24 mouse cellular contexts compared by ENCODE assay signal in the genomic region with DNA sequence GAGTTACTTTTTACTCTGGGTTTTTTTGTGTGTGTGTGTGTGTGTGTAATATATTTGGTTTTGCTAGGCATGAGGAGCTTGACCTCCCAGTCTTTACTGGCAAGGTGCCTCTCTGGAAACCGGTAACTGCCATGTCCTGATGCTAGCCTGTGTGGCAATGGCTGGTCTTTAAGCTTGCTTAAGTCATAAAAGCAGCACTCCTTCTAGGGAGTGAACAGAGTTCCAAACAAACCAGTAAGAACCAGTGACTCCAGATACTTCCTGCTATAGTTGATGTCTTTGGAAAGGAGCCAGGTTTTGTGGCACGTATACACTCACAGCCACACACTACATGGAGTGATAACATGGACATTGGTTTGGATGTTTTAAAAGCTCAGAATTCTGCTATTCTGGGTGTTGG. TPM values are rescaled to one million over a fixed set of nuclear protein-coding genes. Genes with fewer than 3 reads are reported as not detected.
DNase-seq lines count a peak whose midpoint lies in the region; ATAC-seq and TF ChIP-seq lines count a peak whose summit lies in the region.
"Had no signal": no experiment of that assay in that cellular context is flagged by ENCODE, and none has a peak within 500 bp of the region (broad histone marks: within the 10 kb centered on the region; RNA-seq: fewer than 3 reads in every experiment).

No protein-coding gene starts in this region.

- H3K4me2 ChIP-seq in heart, postnatal 0 days (ENCODE audit: low read depth, low read length): no peak overlapping the region
- H3K4me2 ChIP-seq in midbrain, embryonic 11.5 days: no peak overlapping the region
- no peak overlapping the region for H3K4me2 ChIP-seq in midbrain, embryonic 14.5 days (ENCODE audit: low read length)
- H3K4me2 ChIP-seq in intestine, postnatal 0 days (replicated peaks; ENCODE audit: low read depth): no peak overlapping the region
- H3K4me2 ChIP-seq: forebrain, embryonic 13.5 days; heart, embryonic 11.5 days; lung, embryonic 15.5 days; midbrain, embryonic 13.5 days; neural tube, embryonic 13.5 days had no signal

- H3K9ac ChIP-seq in heart, postnatal 0 days (replicated peaks; ENCODE audit: low read depth, low read length): no peak overlapping the region
- no peak overlapping the region for H3K9ac ChIP-seq in heart, adult 2 months (ENCODE audit: low read depth, low read length)
- no peak overlapping the region for H3K9ac ChIP-seq in midbrain, embryonic 11.5 days (ENCODE audit: low read length)
- no peak overlapping the region for H3K9ac ChIP-seq in midbrain, embryonic 14.5 days (replicated peaks; ENCODE audit: low read length)
- H3K9ac ChIP-seq in intestine, postnatal 0 days (ENCODE audit: low read depth, low read length): no peak overlapping the region
- H3K9ac ChIP-seq: forebrain, embryonic 13.5 days; lung, embryonic 15.5 days; midbrain, embryonic 13.5 days; neural tube, embryonic 13.5 days had no signal

- no peak for DNase-seq in heart, postnatal 0 days (ENCODE audit: low spot score)
- DNase-seq in heart, adult 2 months: no peak
- DNase-seq in midbrain, embryonic 11.5 days (ENCODE audit: low spot score, missing footprints): peak; percentile 72
- DNase-seq in midbrain, embryonic 14.5 days: no peak
- no peak for DNase-seq in embryo, embryonic 9.5 days (ENCODE audit: extremely low spot score)
- DNase-seq: adrenal gland, postnatal 14 days; cerebellum, adult 9-10 months; kidney, adult 8-10 months; kidney, postnatal 10 days; liver; retina, postnatal 1 day; right cerebral cortex, postnatal 25 days; thymus, postnatal 25 days had no signal

- H3K36me3 ChIP-seq in heart, postnatal 0 days (replicated peaks; ENCODE audit: control insufficient read depth, insufficient read depth, low read length): no peaks in the 10 kb centered on the region
- peaks cover 6% of the 10 kb centered on the region for H3K36me3 ChIP-seq in heart, adult 2 months (ENCODE audit: control insufficient read depth, insufficient read depth, low read length)
- H3K36me3 ChIP-seq in midbrain, embryonic 11.5 days (ENCODE audit: control insufficient read depth, insufficient read depth, low read length): no peaks in the 10 kb centered on the region
- no peaks in the 10 kb centered on the region for H3K36me3 ChIP-seq in midbrain, embryonic 14.5 days (ENCODE audit: control insufficient read depth, insufficient read depth, low read length)
- H3K36me3 ChIP-seq in intestine, postnatal 0 days (ENCODE audit: control insufficient read depth, insufficient read depth): 0 out of 2 replicates have a peak, but pooled peaks cover 7% of the 10 kb centered on the region
- H3K36me3 ChIP-seq: lung, embryonic 15.5 days; midbrain, embryonic 13.5 days; neural tube, embryonic 13.5 days had no signal

- intact Hi-C loops in heart, adult 2 months (cut with DNase I): no loop called here

- H3K4me1 ChIP-seq in heart, postnatal 0 days (ENCODE audit: control insufficient read depth, insufficient read depth): peaks cover 6% of the 10 kb centered on the region; the same call in 1 of the 2 replicates
- H3K4me1 ChIP-seq in heart, adult 2 months (ENCODE audit: control insufficient read depth, insufficient read depth, low read length): peaks cover 14% of the 10 kb centered on the region
- H3K4me1 ChIP-seq in midbrain, embryonic 11.5 days (ENCODE audit: control insufficient read depth, insufficient read depth, low read length): no peaks in the 10 kb centered on the region
- no peaks in the 10 kb centered on the region for H3K4me1 ChIP-seq in midbrain, embryonic 14.5 days (ENCODE audit: control insufficient read depth, insufficient read depth, low read length)
- no peaks in the 10 kb centered on the region for H3K4me1 ChIP-seq in intestine, postnatal 0 days (replicated peaks; ENCODE audit: control insufficient read depth, insufficient read depth, low read length)

- WGBS in heart, postnatal 0 days: 53% methylated on average over 2 of the region's 2 CpGs
- 35% methylated on average over 2 of the region's 2 CpGs for WGBS in heart, adult 2 months
- 97% methylated on average over 2 of the region's 2 CpGs for WGBS in midbrain, embryonic 11.5 days
- 94% methylated on average over 2 of the region's 2 CpGs for WGBS in midbrain, embryonic 14.5 days
- 27% methylated on average over 2 of the region's 2 CpGs for WGBS in intestine, postnatal 0 days

- no peak for TF ChIP-seq EP300 in heart, postnatal 0 days (IDR thresholded peaks at IDR 0.05; ENCODE audit: low read depth)
- TF ChIP-seq EP300 in heart, adult 2 months (IDR thresholded peaks at IDR 0.05; ENCODE audit: insufficient read depth, low read depth, low read length): no peak

- peaks cover 5% of the 10 kb centered on the region for H3K79me2 ChIP-seq in heart, adult 2 months (replicated peaks; ENCODE audit: control insufficient read depth, insufficient read depth, low read length)

- H3K27me3 ChIP-seq in heart, postnatal 0 days (ENCODE audit: control insufficient read depth, insufficient read depth, low read length): no peaks in the 10 kb centered on the region
- H3K27me3 ChIP-seq in heart, adult 2 months (ENCODE audit: control insufficient read depth, insufficient read depth, low read length): no peaks in the 10 kb centered on the region
- no peaks in the 10 kb centered on the region for H3K27me3 ChIP-seq in midbrain, embryonic 11.5 days (ENCODE audit: control insufficient read depth, insufficient read depth, low read length)
- H3K27me3 ChIP-seq in midbrain, embryonic 14.5 days (ENCODE audit: control insufficient read depth, insufficient read depth, low read length): no peaks in the 10 kb centered on the region
- no peaks in the 10 kb centered on the region for H3K27me3 ChIP-seq in intestine, postnatal 0 days (replicated peaks; ENCODE audit: control insufficient read depth, insufficient read depth, low read length)
- H3K27me3 ChIP-seq: forebrain, embryonic 13.5 days; lung, embryonic 15.5 days; midbrain, embryonic 13.5 days; neural tube, embryonic 13.5 days had no signal

- H3K27ac ChIP-seq in heart, postnatal 0 days (ENCODE audit: low read depth): no peak overlapping the region
- no peak overlapping the region for H3K27ac ChIP-seq in heart, adult 2 months
- H3K27ac ChIP-seq in midbrain, embryonic 11.5 days (ENCODE audit: low read depth, low read length): no peak overlapping the region
- H3K27ac ChIP-seq in midbrain, embryonic 14.5 days (replicated peaks; ENCODE audit: low read depth, low read length): no peak overlapping the region
- no peak overlapping the region for H3K27ac ChIP-seq in intestine, postnatal 0 days (ENCODE audit: low read depth, low read length)
- H3K27ac ChIP-seq: forebrain, embryonic 13.5 days; hindbrain, embryonic 10.5 days; limb, embryonic 10.5 days; lung, embryonic 15.5 days; midbrain, embryonic 13.5 days; neural tube, embryonic 13.5 days had no signal

- no peak for TF ChIP-seq POLR2A in heart, adult 2 months (IDR thresholded peaks at IDR 0.05; ENCODE audit: insufficient read depth, low read depth, low read length)

- no peaks in the 10 kb centered on the region for H3K9me3 ChIP-seq in heart, postnatal 0 days (replicated peaks; ENCODE audit: control insufficient read depth, low read length)
- no peaks in the 10 kb centered on the region for H3K9me3 ChIP-seq in midbrain, embryonic 11.5 days (ENCODE audit: control insufficient read depth, low read length)
- no peaks in the 10 kb centered on the region for H3K9me3 ChIP-seq in midbrain, embryonic 14.5 days (ENCODE audit: control insufficient read depth, low read length)
- no peaks in the 10 kb centered on the region for H3K9me3 ChIP-seq in intestine, postnatal 0 days (ENCODE audit: control insufficient read depth)
- H3K9me3 ChIP-seq: forebrain, embryonic 13.5 days; hindbrain, embryonic 10.5 days; limb, embryonic 10.5 days; lung, embryonic 15.5 days; midbrain, embryonic 13.5 days; neural tube, embryonic 13.5 days had no signal

- 0 out of 2 replicates have a peak, but pooled peaks have one; percentile 17 for ATAC-seq in heart, postnatal 0 days (ENCODE audit: insufficient read depth, low read depth)
- no peak for ATAC-seq in midbrain, embryonic 11.5 days (ENCODE audit: low FRiP score)
- no peak for ATAC-seq in midbrain, embryonic 14.5 days (ENCODE audit: low FRiP score, low TSS enrichment)
- peak; percentile 80 for ATAC-seq in intestine, postnatal 0 days
- no peak for ATAC-seq in monocyte, adult 5-6 weeks (replicated peaks; ENCODE audit: insufficient number of reproducible peaks, low FRiP score, low TSS enrichment, poor library complexity, severe bottlenecking)
- no peak for ATAC-seq in inflammation-experienced regulatory T-cells, adult 6 months
- ATAC-seq: forebrain, embryonic 13.5 days; hindbrain, embryonic 16.5 days; midbrain, embryonic 13.5 days had no signal

- no peak overlapping the region for H3K4me3 ChIP-seq in heart, postnatal 0 days (ENCODE audit: low read depth, low read length)
- H3K4me3 ChIP-seq in heart, adult 2 months: no peak overlapping the region
- H3K4me3 ChIP-seq in midbrain, embryonic 11.5 days (ENCODE audit: low read depth, low read length): no peak overlapping the region
- H3K4me3 ChIP-seq in midbrain, embryonic 14.5 days (replicated peaks; ENCODE audit: low read depth, low read length): no peak overlapping the region
- H3K4me3 ChIP-seq in intestine, postnatal 0 days (ENCODE audit: low read depth, low read length): no peak overlapping the region
- H3K4me3 ChIP-seq: forebrain, embryonic 13.5 days; hindbrain, embryonic 10.5 days; limb, embryonic 10.5 days; lung, embryonic 15.5 days; midbrain, embryonic 13.5 days; neural tube, embryonic 13.5 days had no signal

- no peak for TF ChIP-seq CTCF in heart, postnatal 0 days (IDR thresholded peaks at IDR 0.05; ENCODE audit: low read depth)
- no peak for TF ChIP-seq CTCF in heart, adult 2 months (IDR thresholded peaks at IDR 0.05)
- TF ChIP-seq CTCF in intestine, postnatal 0 days (IDR thresholded peaks at IDR 0.05; ENCODE audit: low read depth): no peak

RNA-seq across cellular contexts. Expression of gene Clint1, which starts 24.2 kb away (rescaled TPM):
- 32.3 and 33.8 TPM in 2 replicates for total RNA-seq in heart, postnatal 0 days (2014; rRNA removed; ENCODE audit: low replicate concordance)
- polyA plus RNA-seq in heart, postnatal 0 days (2015; fragmentation: Nextera tagmentation; extraction: Ambion mirVana): 28.8 and 30.1 TPM in 2 replicates
- total RNA-seq in heart, adult 2 months (2021): 10 to 100 TPM; 42.0 to 45.7 TPM
- polyA plus RNA-seq in heart, adult 2 months (2012; rRNA removed): 29.5 and 41.1 TPM in 2 replicates
- polyA plus RNA-seq in midbrain, embryonic 11.5 days (2014; fragmentation: Nextera tagmentation; extraction: Ambion mirVana): 60.9 and 63.5 TPM in 2 replicates
- polyA plus RNA-seq in midbrain, embryonic 14.5 days (2014; fragmentation: Nextera tagmentation; extraction: Ambion mirVana): 42.7 and 45.5 TPM in 2 replicates
- polyA plus RNA-seq in intestine, postnatal 0 days (2015; fragmentation: Nextera tagmentation; extraction: Ambion mirVana): 171 and 185 TPM in 2 replicates
- total RNA-seq in monocyte, adult 5-6 weeks (2017): 148 to 190 TPM (median 173 TPM) in 3 replicates
- polyA plus RNA-seq in inflammation-experienced regulatory T-cells, adult 6 months (2017; shearing (Covaris generic)): 10 to 100 TPM; 36.9 to 52.5 (median 45.6) TPM

Comparison
In these comparisons a context has a peak if more than half of its experiments do, and no peak if none do; other contexts are left out.
1. ATAC-seq: peak in heart, postnatal 0 days (single experiment) and intestine, postnatal 0 days (single experiment); none in midbrain, embryonic 11.5 days (single experiment), midbrain, embryonic 14.5 days (single experiment), monocyte, adult 5-6 weeks (single experiment) and inflammation-experienced regulatory T-cells, adult 6 months (single experiment).